Mouse (Mus musculus) ES-Bruce4 (cell line): ENCODE measurements around the gene 0610030E20Rik. TPM values are rescaled to one million over a fixed set of nuclear protein-coding genes. Genes with fewer than 3 reads are reported as not detected.

ENCODE experiments used
- H3K27ac ChIP-seq: 2 replicates; pipeline ENCODE4 v1.5.1; 2012; ENCODE audit warnings: low read length, inconsistent platforms; ENCODE audit not compliant: insufficient read depth
- H3K27me3 ChIP-seq: 2 replicates; pipeline ENCODE4 v1.6.1; 2012; ENCODE audit warnings: mild to moderate bottlenecking, low read length, inconsistent platforms; ENCODE audit not compliant: control insufficient read depth, poor library complexity, insufficient read depth, severe bottlenecking
- H3K36me3 ChIP-seq: 2 replicates; pipeline ENCODE4 v1.6.1; 2012; ENCODE audit warnings: inconsistent platforms, mild to moderate bottlenecking, low read length, moderate library complexity; ENCODE audit not compliant: control insufficient read depth, poor library complexity, insufficient read depth, severe bottlenecking
- H3K4me1 ChIP-seq: one replicate; pipeline ENCODE4 v1.8.1; 2011; ENCODE audit warnings: low read length; ENCODE audit not compliant: control insufficient read depth, insufficient read depth
- H3K4me3 ChIP-seq: 2 replicates; pipeline ENCODE4 v1.5.1; 2011; ENCODE audit warnings: low read depth, mild to moderate bottlenecking, low read length
- H3K9ac ChIP-seq: 2 replicates; pipeline ENCODE4 v1.6.1; 2012; ENCODE audit warnings: low read depth, mild to moderate bottlenecking, inconsistent platforms; ENCODE audit not compliant: poor library complexity, severe bottlenecking
- H3K9me3 ChIP-seq: replicated peaks from 2 replicates; pipeline ENCODE4 v1.6.1; 2012; ENCODE audit warnings: mild to moderate bottlenecking, low read length, inconsistent platforms; ENCODE audit not compliant: control insufficient read depth, poor library complexity, insufficient read depth, severe bottlenecking
- CTCF ChIP-seq: IDR thresholded peaks from one replicate; pipeline ENCODE4 v1.8.1; 2011; ENCODE audit warnings: low read depth, low read length
- EP300 ChIP-seq: IDR thresholded peaks from 2 replicates; pipeline ENCODE4 v1.6.1; 2011; ENCODE audit warnings: low read depth, low read length; ENCODE audit not compliant: insufficient read depth
- POLR2A ChIP-seq: IDR thresholded peaks from one replicate; pipeline ENCODE4 v1.8.1; 2011; ENCODE audit warnings: low read length; ENCODE audit not compliant: insufficient read depth
- polyA plus RNA-seq: library from polyadenylated mRNA; stranded (reverse); fragments of >200 nt; gene quantifications from 2 replicates; pipeline ENCODE4 v1.2.4, GENCODE M21; 2011; ENCODE audit warnings: low read depth; ENCODE audit not compliant: missing spikeins, insufficient read depth, insufficient read length

0610030E20Rik gene
- polyA plus RNA-seq, 1 experiment: 18.4 TPM

DNA sequence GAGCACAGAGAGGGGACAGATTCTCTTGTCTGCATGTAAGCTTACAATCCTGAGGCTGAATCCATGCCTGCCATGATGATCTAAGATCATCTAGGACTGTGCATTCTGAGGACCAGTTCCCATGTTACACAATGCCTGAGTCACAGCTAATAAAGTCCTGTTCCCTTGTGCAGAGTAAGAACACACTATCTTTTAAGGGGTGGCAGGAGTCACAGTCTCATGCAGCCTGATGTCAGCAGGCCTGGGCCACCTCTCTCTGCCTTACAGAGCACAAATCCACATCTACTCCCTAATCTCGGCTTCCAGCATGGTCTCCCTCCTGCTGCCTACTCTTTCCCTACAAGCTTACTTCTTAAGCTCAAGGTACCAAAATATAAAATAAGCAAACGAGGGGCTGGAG lies 31.7 kb upstream of the 0610030E20Rik start:
- H3K4me1 ChIP-seq: no peaks in the 10 kb centered on the region

DNA sequence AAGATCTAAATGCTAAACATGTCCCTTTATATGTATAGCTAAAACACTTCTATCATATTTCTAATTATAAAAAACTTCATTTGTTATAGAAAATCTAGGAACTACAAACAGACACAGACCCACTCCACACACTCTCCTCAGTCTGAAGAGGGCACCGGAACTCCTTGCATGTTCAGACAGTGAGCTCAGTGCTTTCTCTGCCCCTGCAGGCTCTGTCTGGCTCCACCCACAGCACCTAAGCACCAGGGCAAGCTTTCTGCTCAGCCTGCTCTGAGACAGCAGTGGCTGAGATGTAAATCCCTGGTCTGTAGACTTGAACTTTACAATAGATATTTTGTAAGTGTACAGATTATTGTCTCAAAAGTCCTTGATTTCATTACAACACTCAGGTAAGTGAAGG lies 31.1 kb upstream of the 0610030E20Rik start:
- no peaks in the 10 kb centered on the region for H3K27me3 ChIP-seq
- H3K27ac ChIP-seq: no peak overlapping the region
- no peak overlapping the region for H3K9ac ChIP-seq
- no peak overlapping the region for H3K4me3 ChIP-seq
- H3K4me1 ChIP-seq: no peaks in the 10 kb centered on the region
- H3K36me3 ChIP-seq: peaks cover 36% of the 10 kb centered on the region
- no peaks in the 10 kb centered on the region for H3K9me3 ChIP-seq
- TF ChIP-seq CTCF: no peak
- no peak for TF ChIP-seq EP300
- no peak for TF ChIP-seq POLR2A

More for the DNA sequence above, 31.7 kb upstream of the 0610030E20Rik start:
- TF ChIP-seq CTCF (no peak), POLR2A (no peak), EP300 (no peak)
- Histone ChIP-seq H3K27me3 (no peaks in the 10 kb centered on the region), H3K4me3 (no peak overlapping the region), H3K9ac (no peak overlapping the region), H3K27ac (no peak overlapping the region), H3K36me3 (peaks cover 30% of the 10 kb centered on the region), H3K9me3 (no peaks in the 10 kb centered on the region)

DNA sequence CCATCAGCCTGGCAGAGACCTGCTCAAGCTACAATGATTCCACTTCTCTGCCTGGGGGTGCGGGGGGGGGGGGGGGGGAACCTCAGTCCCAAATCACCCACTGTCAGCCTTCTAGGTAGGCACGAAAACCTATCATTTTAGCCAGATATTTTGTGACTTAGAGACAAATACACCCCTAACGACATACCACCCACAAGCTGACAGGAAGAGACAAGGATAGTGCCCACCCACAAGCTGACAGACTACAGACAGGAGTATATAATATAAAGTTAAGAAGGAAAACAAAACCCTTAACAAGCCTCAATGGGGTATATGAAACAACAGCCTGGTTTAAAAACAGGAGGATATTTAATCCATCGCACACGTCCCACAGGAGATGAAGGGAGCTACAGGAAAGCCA lies 28.7 kb upstream of the 0610030E20Rik start:
- Histone ChIP-seq H3K27ac (no peak overlapping the region), H3K9me3 (no peaks in the 10 kb centered on the region), H3K4me1 (no peaks in the 10 kb centered on the region), H3K36me3 (peaks cover 47% of the 10 kb centered on the region), H3K9ac (no peak overlapping the region), H3K27me3 (no peaks in the 10 kb centered on the region), H3K4me3 (no peak overlapping the region)
- TF ChIP-seq CTCF (no peak), EP300 (no peak), POLR2A (no peak)

DNA sequence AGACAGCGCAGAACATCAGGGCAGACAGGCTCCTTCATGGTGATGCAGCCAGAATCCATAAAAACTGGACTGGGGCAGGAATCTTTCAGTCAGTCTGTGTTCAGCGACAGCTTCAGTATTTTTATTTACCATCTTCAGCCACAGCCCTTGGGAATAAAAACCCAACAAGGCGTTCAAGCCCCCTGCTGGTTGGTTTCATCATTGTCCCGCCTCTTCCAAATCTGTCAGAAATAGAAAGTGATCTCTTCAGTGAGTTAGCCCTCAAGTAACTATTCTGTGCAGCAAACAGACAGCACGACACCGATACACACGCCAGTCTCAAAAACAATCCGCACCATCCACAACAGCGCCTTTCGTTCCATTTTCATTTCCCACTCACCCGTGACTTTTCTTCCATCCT lies 28.1 kb upstream of the 0610030E20Rik start:
- H3K27ac ChIP-seq: no peak overlapping the region
- H3K4me3 ChIP-seq: no peak overlapping the region
- no peak for TF ChIP-seq POLR2A
- no peak for TF ChIP-seq EP300
- TF ChIP-seq CTCF: no peak
- peaks cover 50% of the 10 kb centered on the region for H3K36me3 ChIP-seq
- H3K9me3 ChIP-seq: no peaks in the 10 kb centered on the region
- no peaks in the 10 kb centered on the region for H3K4me1 ChIP-seq
- H3K9ac ChIP-seq: no peak overlapping the region
- no peaks in the 10 kb centered on the region for H3K27me3 ChIP-seq

- Histone ChIP-seq H3K27me3 (no peaks in the 10 kb centered on the region), H3K9me3 (no peaks in the 10 kb centered on the region), H3K36me3 (peaks cover 66% of the 10 kb centered on the region), H3K4me3 (no peak overlapping the region), H3K9ac (no peak overlapping the region), H3K4me1 (no peaks in the 10 kb centered on the region), H3K27ac (no peak overlapping the region)
- TF ChIP-seq EP300 (no peak), POLR2A (no peak), CTCF (no peak)
Observed at GRCm38 (mm10) chr6:72322936-72323335, 24.2 kb upstream of the 0610030E20Rik start.

GRCm38 (mm10) chr6:72323786-72324508 lies 23.2 kb upstream of the 0610030E20Rik start:
- H3K9ac ChIP-seq: no peak overlapping the region
- TF ChIP-seq EP300 (no peak), CTCF (no peak), POLR2A (no peak)
- H3K27me3 ChIP-seq: no peaks in the 10 kb centered on the region
- no peaks in the 10 kb centered on the region for H3K9me3 ChIP-seq
- no peak overlapping the region for H3K4me3 ChIP-seq
- peaks cover 66% of the 10 kb centered on the region for H3K36me3 ChIP-seq
- no peak overlapping the region for H3K27ac ChIP-seq
- H3K4me1 ChIP-seq: no peaks in the 10 kb centered on the region
